In genomic region chr6:124602031-124602430, GRCm38 (mm10) we compare ENCODE assay signal across 40 mouse cellular contexts. TPM values are rescaled to one million over a fixed set of nuclear protein-coding genes. Genes with fewer than 3 reads are reported as not detected.
DNase-seq lines count a peak whose midpoint lies in the region; ATAC-seq and TF ChIP-seq lines count a peak whose summit lies in the region.
"Had no signal": no experiment of that assay in that cellular context is flagged by ENCODE, and none has a peak within 500 bp of the region (broad histone marks: within the 10 kb centered on the region; RNA-seq: fewer than 3 reads in every experiment).

No protein-coding gene starts in this region.

- H3K36me3 ChIP-seq in intestine, embryonic 15.5 days, result no peaks in the 10 kb centered on the region
- H3K36me3 ChIP-seq in intestine, postnatal 0 days (ENCODE audit: control insufficient read depth, insufficient read depth), result no peaks in the 10 kb centered on the region
- H3K36me3 ChIP-seq in limb, embryonic 10.5 days, result no peaks in the 10 kb centered on the region
- H3K36me3 ChIP-seq: heart, embryonic 13.5 days; liver, embryonic 13.5 days; midbrain, embryonic 15.5 days; neural tube, embryonic 15.5 days; stomach, embryonic 15.5 days had no signal

- peak; percentile 61; the same call in 1 of the 2 replicates for ATAC-seq in intestine, embryonic 15.5 days
- no peak for ATAC-seq in intestine, postnatal 0 days
- ATAC-seq: forebrain, embryonic 13.5 days; midbrain, embryonic 15.5 days; Patski had no signal

- H3K27ac ChIP-seq in intestine, embryonic 15.5 days, result no peak overlapping the region
- no peak overlapping the region for H3K27ac ChIP-seq in intestine, postnatal 0 days (ENCODE audit: low read depth, low read length)
- no peak overlapping the region for H3K27ac ChIP-seq in limb, embryonic 10.5 days
- H3K27ac ChIP-seq: forebrain, embryonic 13.5 days; heart, embryonic 13.5 days; hindbrain, embryonic 14.5 days; layer of hippocampus, adult 2 months; liver, embryonic 13.5 days; macrophage; midbrain, embryonic 15.5 days; neural tube, embryonic 15.5 days; stomach, embryonic 15.5 days had no signal

- TF ChIP-seq CTCF in intestine, postnatal 0 days (IDR thresholded peaks at IDR 0.05; ENCODE audit: low read depth), result no peak

- H3K4me2 ChIP-seq in intestine, embryonic 15.5 days (replicated peaks), result no peak overlapping the region
- no peak overlapping the region for H3K4me2 ChIP-seq in intestine, postnatal 0 days (replicated peaks; ENCODE audit: low read depth)
- H3K4me2 ChIP-seq: forebrain, embryonic 13.5 days; heart, embryonic 13.5 days; hindbrain, embryonic 14.5 days; liver, embryonic 13.5 days; midbrain, embryonic 15.5 days; neural tube, embryonic 15.5 days; stomach, embryonic 15.5 days had no signal

- DNase-seq in adrenal gland, adult (ENCODE audit: inconsistent age in 2 of 2, low spot score in 1 of 2), result peak; percentile 39 to 73
- DNase-seq in adrenal gland, adult 8-10 months, result no peak
- DNase-seq in adrenal gland, postnatal 36 days, result peak; percentile 28 to 45
- no peak for DNase-seq in retina, embryonic 14.5 days (ENCODE audit: low spot score)
- DNase-seq in ovary, postnatal 10 days (ENCODE audit: low spot score), result no peak
- DNase-seq in limb, embryonic 10.5 days (ENCODE audit: low spot score), result no peak
- DNase-seq: cerebellum, adult 11 months; cerebellum, adult 9-10 months; cerebellum, postnatal 36 days; gastrocnemius, postnatal 14 days; heart, postnatal 10 days; kidney, adult 2 months; kidney, postnatal 36 days; liver, embryonic 13.5 days; lung, adult 18-20 months; lung, postnatal 10 days; right cerebral cortex, postnatal 14 days; thymus, adult 18-20 months; thymus, postnatal 25 days had no signal

- H3K4me1 ChIP-seq in intestine, embryonic 15.5 days (replicated peaks), result no peaks in the 10 kb centered on the region
- no peaks in the 10 kb centered on the region for H3K4me1 ChIP-seq in intestine, postnatal 0 days (replicated peaks; ENCODE audit: control insufficient read depth, insufficient read depth, low read length)
- H3K4me1 ChIP-seq in limb, embryonic 10.5 days, result no peaks in the 10 kb centered on the region
- H3K4me1 ChIP-seq: forebrain, embryonic 13.5 days; heart, embryonic 13.5 days; liver, embryonic 13.5 days; midbrain, embryonic 15.5 days; neural tube, embryonic 15.5 days; stomach, embryonic 15.5 days had no signal

- no peaks in the 10 kb centered on the region for H3K9me3 ChIP-seq in intestine, embryonic 15.5 days
- H3K9me3 ChIP-seq in intestine, postnatal 0 days (ENCODE audit: control insufficient read depth), result no peaks in the 10 kb centered on the region
- H3K9me3 ChIP-seq in limb, embryonic 10.5 days (replicated peaks), result no peaks in the 10 kb centered on the region
- H3K9me3 ChIP-seq: midbrain, embryonic 15.5 days; stomach, embryonic 15.5 days had no signal

- WGBS in intestine, embryonic 15.5 days, result 79% methylated on average over 4 of the region's 4 CpGs
- WGBS in intestine, postnatal 0 days, result 72% methylated on average over 4 of the region's 4 CpGs
- WGBS in limb, embryonic 10.5 days, result 90% methylated on average over 4 of the region's 4 CpGs

- no peak overlapping the region for H3K9ac ChIP-seq in intestine, embryonic 15.5 days
- H3K9ac ChIP-seq in intestine, postnatal 0 days (ENCODE audit: low read depth, low read length), result no peak overlapping the region
- H3K9ac ChIP-seq: forebrain, embryonic 13.5 days; heart, embryonic 13.5 days; hindbrain, embryonic 14.5 days; liver, embryonic 13.5 days; midbrain, embryonic 15.5 days; neural tube, embryonic 15.5 days; stomach, embryonic 15.5 days had no signal

- no peaks in the 10 kb centered on the region for H3K27me3 ChIP-seq in intestine, embryonic 15.5 days (replicated peaks)
- no peaks in the 10 kb centered on the region for H3K27me3 ChIP-seq in intestine, postnatal 0 days (replicated peaks; ENCODE audit: control insufficient read depth, insufficient read depth, low read length)
- H3K27me3 ChIP-seq in limb, embryonic 10.5 days (ENCODE audit: low read depth, poor library complexity, severe bottlenecking), result no peaks in the 10 kb centered on the region
- H3K27me3 ChIP-seq: CH12.LX; forebrain, embryonic 13.5 days; heart, embryonic 13.5 days; liver, embryonic 13.5 days; midbrain, embryonic 15.5 days; neural tube, embryonic 15.5 days; Patski; stomach, embryonic 15.5 days had no signal

- no peak overlapping the region for H3K4me3 ChIP-seq in intestine, embryonic 15.5 days (replicated peaks)
- H3K4me3 ChIP-seq in intestine, postnatal 0 days (ENCODE audit: low read depth, low read length), result no peak overlapping the region
- no peak overlapping the region for H3K4me3 ChIP-seq in limb, embryonic 10.5 days
- H3K4me3 ChIP-seq: forebrain, embryonic 13.5 days; heart, embryonic 13.5 days; layer of hippocampus, adult 2 months; liver, embryonic 13.5 days; midbrain, embryonic 15.5 days; neural tube, embryonic 15.5 days; stomach, embryonic 15.5 days had no signal

RNA-seq across cellular contexts. Expression of gene C1rb, which starts 31.9 kb away (rescaled TPM):
- total RNA-seq in adrenal gland, adult 8-10 months (2022), result 10 to 100 TPM in 2 of 4 experiments, 1 to 10 TPM in 2; 5.9 to 19.1 (median 12.4) TPM
- not detected in 2 replicates for polyA plus RNA-seq in intestine, embryonic 15.5 days (2015; fragmentation: Nextera tagmentation; extraction: Ambion mirVana)
- not detected in 2 replicates for polyA plus RNA-seq in intestine, postnatal 0 days (2015; fragmentation: Nextera tagmentation; extraction: Ambion mirVana)
- 1 to 10 TPM; 5.8 to 7.8 TPM for total RNA-seq in adrenal gland, postnatal 36 days (2021)
- not detected in 2 replicates for polyA plus RNA-seq in limb, embryonic 10.5 days (2016; fragmentation: Nextera tagmentation; extraction: Ambion mirVana)
- total RNA-seq: CH12.LX; granulocyte monocyte progenitor cell, adult 5-6 weeks; hematopoietic stem cell, adult 5-6 weeks; layer of hippocampus, adult 2 months; layer of hippocampus, postnatal 25 days; left cerebral cortex, adult 8-10 months; megakaryocyte-erythroid progenitor cell, adult 5-6 weeks; MEL had no signal
- polyA plus RNA-seq: C2C12; embryonic facial prominence, embryonic 11.5 days; forebrain, embryonic 13.5 days; heart, embryonic 13.5 days; hindbrain, embryonic 14.5 days; kidney, adult 2 months; kidney, embryonic 16.5 days; liver, embryonic 13.5 days; macrophage; midbrain, embryonic 15.5 days; neural tube, embryonic 15.5 days; stomach, embryonic 15.5 days had no signal

RNA-seq across cellular contexts. Expression of gene C1s2, which starts 33.9 kb away (rescaled TPM):
- total RNA-seq in adrenal gland, adult 8-10 months (2022), result 1 to 10 TPM; 1.8 to 4.1 (median 3.0) TPM
- not detected in 2 replicates for polyA plus RNA-seq in intestine, embryonic 15.5 days (2015; fragmentation: Nextera tagmentation; extraction: Ambion mirVana)
- not detected in 2 replicates for polyA plus RNA-seq in intestine, postnatal 0 days (2015; fragmentation: Nextera tagmentation; extraction: Ambion mirVana)
- total RNA-seq in adrenal gland, postnatal 36 days (2021), result 1 to 10 TPM; 2.4 to 2.6 TPM
- not detected in 2 replicates for polyA plus RNA-seq in limb, embryonic 10.5 days (2016; fragmentation: Nextera tagmentation; extraction: Ambion mirVana)
- total RNA-seq: granulocyte monocyte progenitor cell, adult 5-6 weeks; hematopoietic stem cell, adult 5-6 weeks; megakaryocyte-erythroid progenitor cell, adult 5-6 weeks had no signal
- polyA plus RNA-seq: embryonic facial prominence, embryonic 11.5 days; forebrain, embryonic 13.5 days; heart, embryonic 13.5 days; liver, embryonic 13.5 days; macrophage had no signal

RNA-seq across cellular contexts. Expression of gene C1s1, which starts 59.9 kb away (rescaled TPM):
- total RNA-seq in adrenal gland, adult 8-10 months (2022), result 100 to 1,000 TPM in 1 of 4 experiments, 10 to 100 TPM in 3; 46.9 to 107 (median 72.7) TPM
- polyA plus RNA-seq in intestine, embryonic 15.5 days (2015; fragmentation: Nextera tagmentation; extraction: Ambion mirVana), result 5.4 and 5.8 TPM in 2 replicates
- 9.1 and 10.4 TPM in 2 replicates for polyA plus RNA-seq in intestine, postnatal 0 days (2015; fragmentation: Nextera tagmentation; extraction: Ambion mirVana)
- 10 to 100 TPM; 46.2 to 61.5 TPM for total RNA-seq in adrenal gland, postnatal 36 days (2021)
- 0.13 and 0.73 TPM in 2 replicates for polyA plus RNA-seq in limb, embryonic 10.5 days (2016; fragmentation: Nextera tagmentation; extraction: Ambion mirVana)
- total RNA-seq: granulocyte monocyte progenitor cell, adult 5-6 weeks; hematopoietic stem cell, adult 5-6 weeks; megakaryocyte-erythroid progenitor cell, adult 5-6 weeks had no signal
- polyA plus RNA-seq: macrophage had no signal

Comparison
In these comparisons a context has a peak if more than half of its experiments do, and no peak if none do; other contexts are left out.
1. DNase-seq: peak in adrenal gland, adult (2 of 2) and adrenal gland, postnatal 36 days (2 of 2); none in adrenal gland, adult 8-10 months (single experiment), retina, embryonic 14.5 days (single experiment), ovary, postnatal 10 days (single experiment) and limb, embryonic 10.5 days (single experiment).